Mouse (Mus musculus) liver, embryonic 15.5 days (tissue): Measurements from ENCODE around the gene Capn1. TPM values are rescaled to one million over a fixed set of nuclear protein-coding genes. Genes with fewer than 3 reads are reported as not detected.
A peak's percentile ranks its signal among the peaks of the same experiment; 100 is the strongest.

Experiments used
- ATAC-seq: fragments of 200-750 bp; cut with Nextera tagmentation; 2 replicates; pipeline ENCODE4 v1.8.0; 2017; ENCODE audit warnings: moderate number of reproducible peaks, mild to moderate bottlenecking, moderate library complexity; ENCODE audit not compliant: insufficient read depth
- H3K27ac ChIP-seq: fragments of 300-500 bp; sonication (generic); replicated peaks from 2 replicates; pipeline ENCODE4 v1.5.1; 2015; ENCODE audit warnings: mild to moderate bottlenecking, inconsistent platforms
- H3K27me3 ChIP-seq: fragments of 300-500 bp; sonication (generic); 2 replicates; pipeline ENCODE4 v1.6.1; 2015; ENCODE audit warnings: mild to moderate bottlenecking, inconsistent platforms
- H3K36me3 ChIP-seq: fragments of 300-500 bp; sonication (generic); replicated peaks from 2 replicates; pipeline ENCODE4 v1.6.1; 2015; ENCODE audit warnings: moderate library complexity, mild to moderate bottlenecking, inconsistent platforms
- H3K4me1 ChIP-seq: fragments of 300-500 bp; sonication (generic); replicated peaks from 2 replicates; pipeline ENCODE4 v1.6.1; 2015; ENCODE audit warnings: inconsistent platforms
- H3K4me2 ChIP-seq: fragments of 300-500 bp; sonication (generic); 2 replicates; pipeline ENCODE4 v1.6.1; 2015; ENCODE audit warnings: moderate library complexity, mild to moderate bottlenecking, inconsistent platforms
- H3K4me3 ChIP-seq: fragments of 300-500 bp; sonication (generic); replicated peaks from 2 replicates; pipeline ENCODE4 v1.5.1; 2015; ENCODE audit warnings: mild to moderate bottlenecking, inconsistent platforms
- H3K9ac ChIP-seq: fragments of 300-500 bp; sonication (generic); 2 replicates; pipeline ENCODE4 v1.6.1; 2015; ENCODE audit warnings: moderate library complexity, mild to moderate bottlenecking, inconsistent platforms
- H3K9me3 ChIP-seq: fragments of 300-500 bp; sonication (generic); replicated peaks from 2 replicates; pipeline ENCODE4 v1.6.1; 2016; ENCODE audit warnings: inconsistent platforms
- WGBS: fragments of 180-500 bp; shearing (Covaris S2); methylation state at CpG from one replicate; pipeline ENCODE4 v1.1.7; 2015; ENCODE audit warnings: mixed read lengths; ENCODE audit not compliant: insufficient replicate concordance; 5-methylcytosine and 5-hydroxymethylcytosine counted together
- polyA plus RNA-seq: library from polyadenylated mRNA; unstranded; fragments of >200 nt; fragmentation: Nextera tagmentation; extraction: Ambion mirVana; gene quantifications from 2 replicates; pipeline ENCODE4 v1.2.1, GENCODE M21; 2015

The Capn1 gene
- polyA plus RNA-seq, 1 experiment from 2014 or later = 25.1 TPM

DNA sequence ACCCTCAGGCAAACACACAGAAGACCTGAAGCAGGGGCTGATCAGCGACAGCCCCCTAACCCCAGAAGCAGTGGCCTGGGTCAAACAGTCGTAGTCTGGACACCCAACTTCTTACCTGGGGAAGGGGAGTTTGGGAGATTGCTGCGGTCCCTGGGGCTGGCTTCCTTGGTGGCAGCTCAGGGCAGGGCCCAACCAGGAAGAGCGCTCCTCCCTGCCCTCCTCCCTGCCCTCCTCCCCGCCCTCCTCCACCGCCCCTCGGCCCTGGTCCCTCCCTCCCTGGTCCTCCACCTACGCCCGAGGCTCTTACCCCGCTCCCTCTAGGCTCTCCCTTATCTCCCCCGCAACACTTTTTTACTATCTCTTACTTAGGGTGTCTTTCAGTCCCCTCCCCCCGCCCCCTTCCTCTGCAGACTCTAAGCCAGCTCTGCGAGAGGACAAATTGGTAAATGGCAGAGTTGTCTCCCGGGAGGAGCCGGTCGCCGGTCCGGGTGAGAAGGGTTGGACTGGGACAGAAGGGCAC, 646 bp downstream of the Capn1 start:
- peak overlapping the region; percentile 74 for H3K4me3 ChIP-seq
- ATAC-seq = peak; percentile 95
- H3K36me3 ChIP-seq = peaks cover 40% of the 10 kb centered on the region
- WGBS = under 1% methylated on average over 17 of the region's 18 CpGs
- peak overlapping the region; percentile 77 for H3K9ac ChIP-seq
- peak overlapping the region; percentile 97 for H3K4me2 ChIP-seq
- H3K27ac ChIP-seq = peak overlapping the region; percentile 94
- H3K9me3 ChIP-seq = no peaks in the 10 kb centered on the region
- H3K27me3 ChIP-seq = no peaks in the 10 kb centered on the region
- H3K4me1 ChIP-seq = peaks cover 83% of the 10 kb centered on the region

DNA sequence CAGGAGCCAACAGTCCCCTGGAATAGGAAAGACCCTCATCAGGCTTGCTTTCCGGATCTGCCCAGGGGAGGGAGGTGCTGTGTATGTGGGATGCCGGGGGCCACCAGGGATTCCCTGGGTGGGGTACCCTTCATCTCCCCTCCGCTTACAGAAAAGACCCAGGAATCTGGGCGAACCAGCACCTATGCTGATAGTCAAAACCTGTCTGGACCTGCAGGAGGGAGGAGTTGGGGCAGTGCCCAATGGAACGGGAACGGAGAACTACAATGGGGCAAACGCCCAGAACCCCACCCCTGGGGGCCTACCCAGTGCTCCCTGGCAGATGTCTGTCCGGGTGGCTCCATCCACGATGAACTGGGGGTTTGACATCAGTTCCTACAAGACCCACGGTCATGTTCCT, 2.0 kb downstream of the Capn1 start:
- H3K9ac ChIP-seq = peak overlapping the region; percentile 77
- peaks cover 51% of the 10 kb centered on the region for H3K36me3 ChIP-seq

DNA sequence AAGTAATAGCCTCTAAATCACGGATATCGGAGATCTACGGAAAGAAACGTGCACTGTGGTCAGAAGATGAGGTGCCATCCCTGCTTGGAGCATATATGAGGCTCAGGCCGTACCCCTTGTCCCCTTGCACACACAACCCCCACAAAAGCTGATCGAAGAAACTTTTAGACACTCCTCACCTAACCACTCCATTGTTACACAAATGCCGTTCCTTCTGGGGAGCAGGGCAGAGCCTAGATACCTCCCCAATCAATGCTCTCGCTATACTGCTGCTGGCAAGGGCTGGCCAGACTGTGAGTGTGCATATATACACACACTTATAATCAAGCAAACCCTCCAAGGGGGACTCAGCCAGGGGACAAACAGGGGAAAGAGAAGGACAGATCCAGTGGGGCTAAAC, 6.6 kb downstream of the Capn1 start:
- Histone ChIP-seq H3K27ac (no peak overlapping the region), H3K27me3 (no peaks in the 10 kb centered on the region), H3K4me2 (no peak overlapping the region), H3K36me3 (peaks cover 87% of the 10 kb centered on the region), H3K4me3 (no peak overlapping the region), H3K4me1 (peaks cover 30% of the 10 kb centered on the region), H3K9me3 (no peaks in the 10 kb centered on the region), H3K9ac (no peak overlapping the region)
- WGBS = 87% methylated on average over 8 of the region's 8 CpGs
- no peak for ATAC-seq

More for the DNA sequence above, 2.0 kb downstream of the Capn1 start:
- ATAC-seq = no peak
- peak overlapping the region; percentile 74 for H3K4me3 ChIP-seq
- no peaks in the 10 kb centered on the region for H3K9me3 ChIP-seq
- peak overlapping the region; percentile 97 for H3K4me2 ChIP-seq
- no peaks in the 10 kb centered on the region for H3K27me3 ChIP-seq
- peaks cover 73% of the 10 kb centered on the region for H3K4me1 ChIP-seq
- peak overlapping the region; percentile 94 for H3K27ac ChIP-seq
- 74% methylated on average over 10 of the region's 10 CpGs for WGBS

DNA sequence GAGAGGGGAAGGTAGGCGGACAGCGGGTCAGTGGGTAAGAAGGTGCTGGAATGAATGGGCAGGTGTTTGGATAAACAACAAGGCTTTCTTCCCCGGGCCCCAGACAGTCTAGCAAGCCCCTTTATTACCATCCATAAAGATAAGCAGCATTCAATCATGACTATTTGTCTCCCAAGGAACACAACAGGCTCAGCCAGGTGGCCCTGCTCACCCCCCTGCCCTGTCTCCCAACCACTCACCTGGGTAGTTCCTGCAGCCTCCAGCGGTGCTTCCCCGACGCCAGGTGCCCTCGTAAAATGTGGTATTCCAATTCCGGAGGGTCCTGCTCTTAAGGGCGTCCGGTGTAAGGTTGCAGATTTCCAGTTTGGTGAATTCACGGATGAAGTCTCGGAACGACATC, 8.7 kb downstream of the Capn1 start:
- no peak overlapping the region for H3K4me3 ChIP-seq
- no peak for ATAC-seq
- H3K4me1 ChIP-seq = peaks cover 10% of the 10 kb centered on the region
- no peaks in the 10 kb centered on the region for H3K9me3 ChIP-seq
- no peaks in the 10 kb centered on the region for H3K27me3 ChIP-seq
- H3K27ac ChIP-seq = no peak overlapping the region
- WGBS = 86% methylated on average over 13 of the region's 13 CpGs
- no peak overlapping the region for H3K9ac ChIP-seq
- peaks cover 84% of the 10 kb centered on the region for H3K36me3 ChIP-seq
- H3K4me2 ChIP-seq = no peak overlapping the region

DNA sequence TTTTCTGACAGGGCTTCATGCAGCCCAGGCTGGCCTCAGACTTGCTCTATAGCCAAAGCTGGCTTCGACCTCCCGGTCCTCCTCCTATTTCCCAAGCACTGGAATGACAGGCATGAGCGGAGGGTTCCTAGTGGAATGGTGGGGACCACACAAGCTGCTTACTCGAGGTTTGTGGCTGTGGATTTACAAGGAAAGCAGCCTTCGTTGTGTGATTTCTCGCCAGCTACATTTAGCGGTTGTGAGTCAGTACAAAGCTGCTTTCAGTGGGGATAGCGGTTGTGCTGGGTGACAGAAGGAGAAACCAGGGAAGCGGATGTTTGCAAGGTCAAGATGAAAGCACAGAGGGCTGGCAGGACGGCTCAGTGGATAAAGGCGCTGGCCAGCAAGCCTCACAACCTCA, 10.2 kb downstream of the Capn1 start:
- Histone ChIP-seq H3K9ac (no peak overlapping the region), H3K4me3 (no peak overlapping the region), H3K4me1 (no peaks in the 10 kb centered on the region), H3K27ac (no peak overlapping the region), H3K27me3 (no peaks in the 10 kb centered on the region), H3K9me3 (no peaks in the 10 kb centered on the region), H3K4me2 (no peak overlapping the region), H3K36me3 (peaks cover 82% of the 10 kb centered on the region)
- no peak for ATAC-seq
- 80% methylated on average over 11 of the region's 11 CpGs for WGBS

DNA sequence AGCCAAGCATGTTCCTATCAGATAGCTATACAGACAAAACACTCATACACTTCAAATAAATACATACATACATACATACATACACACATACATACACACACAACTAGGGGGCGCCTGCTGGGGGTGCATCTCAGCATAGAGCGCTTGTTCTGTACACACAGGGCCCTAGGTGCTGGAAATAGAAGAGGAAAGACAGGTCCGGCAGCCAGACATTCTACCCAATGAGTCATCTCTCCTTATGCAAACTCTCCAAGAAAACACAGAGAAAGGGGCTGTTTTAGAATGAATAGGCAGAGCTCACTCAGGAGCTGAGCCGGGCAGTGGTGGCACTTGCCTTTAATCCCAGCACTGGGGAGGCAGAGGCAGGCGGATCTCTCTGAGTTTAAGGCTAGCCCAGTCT, 15.7 kb downstream of the Capn1 start:
- Histone ChIP-seq H3K4me2 (no peak overlapping the region), H3K27ac (no peak overlapping the region), H3K9ac (no peak overlapping the region), H3K4me3 (no peak overlapping the region), H3K9me3 (no peaks in the 10 kb centered on the region), H3K27me3 (no peaks in the 10 kb centered on the region), H3K36me3 (peaks cover 79% of the 10 kb centered on the region), H3K4me1 (peaks cover 6% of the 10 kb centered on the region; the same call in 1 of the 2 replicates)
- 70% methylated on average over 5 of the region's 5 CpGs for WGBS
- no peak for ATAC-seq

DNA sequence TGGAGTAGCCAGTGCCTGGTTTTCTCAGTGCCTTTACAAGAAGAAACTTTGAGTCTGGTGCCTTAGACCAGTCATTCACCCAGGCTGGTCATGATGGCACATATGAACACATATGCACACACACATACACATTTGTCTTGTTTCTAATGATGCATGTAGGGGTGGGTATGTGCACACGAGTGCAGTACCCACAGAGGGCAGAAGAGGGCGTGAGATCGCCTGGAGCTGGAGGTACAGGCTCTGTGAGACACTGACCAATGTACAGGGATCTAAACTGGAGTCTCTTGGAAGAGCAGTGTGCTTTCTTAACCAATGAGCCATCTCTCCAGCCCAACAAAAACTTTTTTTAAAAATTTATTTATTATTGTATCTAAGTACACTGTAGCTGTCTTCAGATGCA, 17.5 kb downstream of the Capn1 start:
- Histone ChIP-seq H3K4me3 (no peak overlapping the region), H3K36me3 (peaks cover 86% of the 10 kb centered on the region), H3K27me3 (no peaks in the 10 kb centered on the region), H3K9me3 (no peaks in the 10 kb centered on the region), H3K4me1 (peaks cover 6% of the 10 kb centered on the region; the same call in 1 of the 2 replicates), H3K4me2 (no peak overlapping the region), H3K27ac (no peak overlapping the region), H3K9ac (no peak overlapping the region)
- peak; percentile 34; the same call in 1 of the 2 replicates for ATAC-seq
- 79% methylated on average over 3 of the region's 3 CpGs for WGBS

DNA sequence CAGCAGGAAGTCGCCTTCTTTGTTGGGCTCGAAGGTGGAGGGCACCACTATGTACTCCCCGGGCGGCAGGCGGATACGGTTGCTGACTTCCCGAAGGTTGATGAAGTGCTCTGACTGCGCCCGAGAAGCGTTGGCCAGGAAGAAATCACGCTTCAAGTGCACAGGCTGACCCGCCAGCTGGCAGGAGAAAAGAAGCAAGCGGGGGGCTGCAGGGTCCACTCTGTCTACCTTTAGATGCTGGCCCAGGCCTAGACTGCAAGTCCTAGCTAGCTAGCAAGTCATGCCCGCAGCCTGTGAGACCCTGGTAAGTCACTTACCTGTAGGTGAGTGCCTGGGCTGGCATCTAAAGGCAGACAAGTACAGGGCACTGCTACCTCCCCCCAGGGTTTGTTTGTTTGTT, 21.0 kb downstream of the Capn1 start:
- Histone ChIP-seq H3K9ac (no peak overlapping the region), H3K36me3 (peaks cover 89% of the 10 kb centered on the region), H3K4me3 (no peak overlapping the region), H3K27ac (no peak overlapping the region), H3K4me2 (no peak overlapping the region), H3K9me3 (no peaks in the 10 kb centered on the region), H3K4me1 (peaks cover 23% of the 10 kb centered on the region), H3K27me3 (no peaks in the 10 kb centered on the region)
- 87% methylated on average over 14 of the region's 14 CpGs for WGBS
- no peak for ATAC-seq

DNA sequence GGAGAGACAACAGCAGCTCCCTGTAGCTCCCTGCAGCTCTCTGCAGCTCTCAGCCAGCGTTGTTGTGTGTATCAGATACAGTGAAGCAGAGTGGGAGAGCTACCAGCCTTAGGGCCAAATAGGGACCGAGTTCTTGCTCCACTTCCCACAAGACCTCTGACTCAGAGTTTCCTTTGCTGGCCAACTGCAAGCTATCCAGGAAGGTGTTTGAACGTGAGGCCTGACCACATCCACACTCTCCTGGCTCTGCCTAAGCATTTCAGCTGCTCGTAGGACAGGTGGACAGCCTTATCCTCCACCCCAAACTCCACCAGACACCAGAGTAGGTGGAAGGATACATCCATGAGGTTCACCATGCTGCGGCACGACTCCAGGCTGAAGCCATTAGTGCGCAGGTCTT, 23.7 kb downstream of the Capn1 start:
- Histone ChIP-seq H3K36me3 (peaks cover 87% of the 10 kb centered on the region), H3K9me3 (no peaks in the 10 kb centered on the region), H3K4me3 (no peak overlapping the region), H3K4me2 (no peak overlapping the region), H3K4me1 (peaks cover 37% of the 10 kb centered on the region), H3K9ac (no peak overlapping the region), H3K27ac (peak overlapping the region; percentile 33; the same call in 1 of the 2 replicates), H3K27me3 (no peaks in the 10 kb centered on the region)
- WGBS = 60% methylated on average over 7 of the region's 7 CpGs
- no peak for ATAC-seq

DNA sequence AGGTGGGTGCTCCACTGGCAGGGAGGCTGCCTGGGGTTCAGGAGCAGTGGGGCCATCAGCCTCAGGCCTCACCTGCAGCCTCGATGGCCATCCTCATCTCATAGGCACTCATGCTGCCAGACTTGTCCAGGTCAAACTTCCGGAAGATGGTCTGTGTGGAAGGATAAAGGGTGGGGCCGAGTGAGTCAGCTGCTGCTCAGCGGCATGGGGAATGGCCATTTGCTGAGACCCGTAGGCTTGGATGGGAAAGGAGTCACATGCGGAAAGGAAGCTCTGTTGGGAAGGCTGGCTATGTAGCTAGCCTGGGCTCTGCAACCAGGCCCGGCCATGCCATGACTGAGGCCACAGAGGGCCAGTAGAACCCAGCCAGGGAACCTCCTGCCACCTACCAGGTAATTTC, 24.2 kb downstream of the Capn1 start:
- Histone ChIP-seq H3K4me2 (no peak overlapping the region), H3K27ac (peak overlapping the region; percentile 33; the same call in 1 of the 2 replicates), H3K9me3 (no peaks in the 10 kb centered on the region), H3K36me3 (peaks cover 81% of the 10 kb centered on the region), H3K4me3 (no peak overlapping the region), H3K27me3 (no peaks in the 10 kb centered on the region), H3K4me1 (peaks cover 37% of the 10 kb centered on the region), H3K9ac (no peak overlapping the region)
- 77% methylated on average over 7 of the region's 7 CpGs for WGBS
- no peak for ATAC-seq

DNA sequence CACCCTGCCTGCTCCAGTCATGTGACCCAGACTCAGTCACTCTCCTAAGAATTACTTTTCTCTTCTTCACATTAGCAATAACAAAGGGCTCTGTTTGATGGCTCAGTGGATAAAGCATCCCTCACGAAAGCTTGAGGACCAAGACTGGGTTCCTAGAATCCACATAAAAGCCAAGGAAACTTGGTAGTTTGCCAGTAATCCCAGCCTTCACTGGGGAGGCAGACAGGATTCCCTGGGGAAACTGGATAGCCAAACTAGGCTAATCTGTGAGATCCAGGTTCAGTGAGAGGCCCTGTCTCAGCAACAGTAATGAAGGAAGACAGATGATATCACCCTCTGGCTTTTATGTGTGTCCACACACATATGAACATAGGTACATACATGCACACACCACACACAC, 24.8 kb downstream of the Capn1 start:
- H3K27me3 ChIP-seq = no peaks in the 10 kb centered on the region
- no peak overlapping the region for H3K27ac ChIP-seq
- H3K4me1 ChIP-seq = peaks cover 39% of the 10 kb centered on the region
- 74% methylated on average over 1 of the region's 1 CpGs for WGBS
- H3K9me3 ChIP-seq = no peaks in the 10 kb centered on the region
- ATAC-seq = no peak
- no peak overlapping the region for H3K9ac ChIP-seq
- H3K4me3 ChIP-seq = no peak overlapping the region
- H3K36me3 ChIP-seq = peaks cover 76% of the 10 kb centered on the region
- no peak overlapping the region for H3K4me2 ChIP-seq

DNA sequence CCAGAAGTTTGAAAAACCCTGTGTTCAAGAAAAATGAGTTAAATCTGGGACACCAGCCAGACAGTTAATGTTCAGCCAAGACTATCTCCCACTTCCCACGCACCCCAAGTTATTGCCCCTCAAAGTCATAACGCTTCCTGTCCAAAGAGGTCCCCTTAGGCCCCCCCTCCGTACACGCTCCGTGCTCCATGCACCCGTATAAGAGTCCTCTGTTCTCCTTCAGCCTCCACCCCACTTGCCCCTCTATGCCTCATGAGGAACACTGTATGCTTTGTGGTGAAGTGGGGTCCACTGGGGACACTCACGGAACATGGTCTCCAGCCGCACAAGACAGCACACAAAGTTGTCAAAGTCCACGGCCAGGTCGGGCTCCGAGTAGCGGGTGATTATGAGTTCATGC, 25.7 kb downstream of the Capn1 start:
- Histone ChIP-seq H3K4me1 (peaks cover 39% of the 10 kb centered on the region), H3K36me3 (peaks cover 69% of the 10 kb centered on the region), H3K9me3 (no peaks in the 10 kb centered on the region), H3K27ac (no peak overlapping the region), H3K27me3 (no peaks in the 10 kb centered on the region), H3K9ac (no peak overlapping the region), H3K4me3 (no peak overlapping the region), H3K4me2 (0 out of 2 replicates have a peak overlapping the region, but pooled peaks have one; percentile 23)
- WGBS = 78% methylated on average over 12 of the region's 12 CpGs
- no peak for ATAC-seq
